ENCODE assay signal across 28 mouse cellular contexts in the genomic region with DNA sequence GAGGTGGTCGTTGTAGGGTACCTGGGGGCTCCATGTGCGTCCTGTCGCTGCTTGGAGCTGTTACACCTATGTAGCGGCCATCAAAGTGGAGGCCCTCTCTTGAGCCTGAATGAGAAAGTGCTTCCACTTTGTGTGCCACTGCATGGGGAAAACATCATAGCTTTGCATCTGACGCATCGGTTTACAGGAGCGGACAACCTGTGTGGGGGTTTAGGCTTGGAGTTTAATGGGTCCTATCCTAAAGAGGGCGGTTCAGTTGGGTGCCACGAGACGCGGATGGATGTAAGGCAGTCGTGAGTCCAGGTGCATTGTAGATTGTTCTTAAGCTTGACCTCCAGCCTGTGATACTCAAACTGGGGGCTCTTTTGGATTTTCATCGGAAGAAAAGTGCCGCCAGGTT. TPM values are rescaled to one million over a fixed set of nuclear protein-coding genes. Genes with fewer than 3 reads are reported as not detected.
"Had no signal": no experiment of that assay in that cellular context is flagged by ENCODE, and none has a peak within 500 bp of the region (broad histone marks: within the 10 kb centered on the region; RNA-seq: fewer than 3 reads in every experiment).

No protein-coding gene starts in this region.

- ATAC-seq: liver, embryonic 12.5 days; midbrain, embryonic 15.5 days had no signal

- H3K27ac ChIP-seq: kidney, embryonic 15.5 days; limb, embryonic 13.5 days; liver, embryonic 12.5 days; liver, embryonic 15.5 days; lung, embryonic 15.5 days; midbrain, embryonic 12.5 days; midbrain, embryonic 15.5 days; neural tube, embryonic 12.5 days; neural tube, embryonic 15.5 days; stomach, postnatal 0 days had no signal

- H3K9ac ChIP-seq: kidney, embryonic 15.5 days; limb, embryonic 13.5 days; liver, embryonic 12.5 days; liver, embryonic 15.5 days; lung, embryonic 15.5 days; midbrain, embryonic 12.5 days; midbrain, embryonic 15.5 days; neural tube, embryonic 12.5 days; neural tube, embryonic 15.5 days had no signal

- DNase-seq: kidney, adult 8-10 months; kidney, postnatal 10 days; kidney, postnatal 36 days; liver; lung, adult 18-20 months; lung, postnatal 10 days; lung, postnatal 36 days; right cerebral cortex, adult 18-20 months; right cerebral cortex, postnatal 14 days; right cerebral cortex, postnatal 4 days; thymus, adult 18-20 months; thymus, postnatal 36 days had no signal

- H3K9me3 ChIP-seq: kidney, embryonic 15.5 days; limb, embryonic 13.5 days; liver, embryonic 12.5 days; liver, embryonic 15.5 days; lung, embryonic 15.5 days; midbrain, embryonic 12.5 days; midbrain, embryonic 15.5 days; neural tube, embryonic 12.5 days; neural tube, embryonic 15.5 days had no signal

- H3K4me1 ChIP-seq: kidney, embryonic 15.5 days; limb, embryonic 13.5 days; liver, embryonic 12.5 days; liver, embryonic 15.5 days; lung, embryonic 15.5 days; midbrain, embryonic 12.5 days; midbrain, embryonic 15.5 days; neural tube, embryonic 12.5 days; neural tube, embryonic 15.5 days had no signal

- H3K4me3 ChIP-seq: kidney, embryonic 15.5 days; limb, embryonic 13.5 days; liver, embryonic 12.5 days; liver, embryonic 15.5 days; lung, embryonic 15.5 days; midbrain, embryonic 12.5 days; midbrain, embryonic 15.5 days; neural tube, embryonic 12.5 days; neural tube, embryonic 15.5 days had no signal

- H3K36me3 ChIP-seq: kidney, embryonic 15.5 days; limb, embryonic 13.5 days; liver, embryonic 12.5 days; liver, embryonic 15.5 days; lung, embryonic 15.5 days; midbrain, embryonic 12.5 days; midbrain, embryonic 15.5 days; neural tube, embryonic 12.5 days; neural tube, embryonic 15.5 days had no signal

- H3K4me2 ChIP-seq: kidney, embryonic 15.5 days; limb, embryonic 13.5 days; liver, embryonic 12.5 days; liver, embryonic 15.5 days; lung, embryonic 15.5 days; midbrain, embryonic 12.5 days; midbrain, embryonic 15.5 days; neural tube, embryonic 12.5 days; neural tube, embryonic 15.5 days had no signal

RNA-seq across cellular contexts. Expression of gene Nlrp12, which starts 30.7 kb away (rescaled TPM):
- total RNA-seq: left cerebral cortex, adult 18-20 months had no signal
- polyA plus RNA-seq: limb, embryonic 13.5 days; liver, embryonic 12.5 days; midbrain, embryonic 12.5 days; neural tube, embryonic 12.5 days; neural tube, embryonic 15.5 days; stomach, embryonic 14.5 days; stomach, postnatal 0 days; urinary bladder, adult 2 months had no signal

RNA-seq across cellular contexts. Expression of gene AU018091, which starts 49.9 kb away (rescaled TPM):
- total RNA-seq: layer of hippocampus, adult 18-20 months; layer of hippocampus, postnatal 25 days; left cerebral cortex, adult 18-20 months; left cerebral cortex, postnatal 25 days had no signal
- polyA plus RNA-seq: kidney, embryonic 15.5 days; liver, embryonic 12.5 days; liver, embryonic 15.5 days; midbrain, embryonic 15.5 days; neural tube, embryonic 15.5 days had no signal
